Mouse (Mus musculus): ENCODE measurements around the gene Cers5.
"Not testable (repeated sequence)": the region's sequence is repeated elsewhere in the genome, so short reads cannot be mapped to it uniquely, and the experiment has no call there.

The Cers5 gene

GRCm38 (mm10) chr15:99772881-99772924, at the start of gene Cers5:
Gene Cers5 (minus strand): TSS chr15:99772885.
- not testable (repeated sequence) for DNase-seq

- peak; percentile 56 for DNase-seq
Observed at GRCm38 (mm10) chr15:99819621-99820279, 47.1 kb upstream of the Cers5 start.

- no peak for DNase-seq
Observed at GRCm38 (mm10) chr15:99819109-99819440, 46.4 kb upstream of the Cers5 start.

- DNase-seq, result peak; percentile 66
Observed at GRCm38 (mm10) chr15:99818321-99819108, 45.8 kb upstream of the Cers5 start.

GRCm38 (mm10) chr15:99817343-99818235, 44.9 kb upstream of the Cers5 start:
- no peak for DNase-seq

GRCm38 (mm10) chr15:99815999-99816398, 43.3 kb upstream of the Cers5 start:
- DNase-seq, result no peak

GRCm38 (mm10) chr15:99814554-99815260, 42.0 kb upstream of the Cers5 start:
- no peak for DNase-seq

- no peak for DNase-seq
Observed at GRCm38 (mm10) chr15:99813639-99814038, 41.0 kb upstream of the Cers5 start.

GRCm38 (mm10) chr15:99812097-99812496, 39.4 kb upstream of the Cers5 start:
- no peak for DNase-seq

GRCm38 (mm10) chr15:99807776-99808735, 35.4 kb upstream of the Cers5 start:
- no peak for DNase-seq

- no peak for DNase-seq
Observed at GRCm38 (mm10) chr15:99806171-99806570, 33.5 kb upstream of the Cers5 start.

GRCm38 (mm10) chr15:99805673-99806072, 33.0 kb upstream of the Cers5 start:
- DNase-seq, result no peak

GRCm38 (mm10) chr15:99803186-99803644, 30.5 kb upstream of the Cers5 start:
- peak; percentile 46 for DNase-seq

- DNase-seq, result no peak
Observed at GRCm38 (mm10) chr15:99801885-99802572, 29.3 kb upstream of the Cers5 start.

- no peak for DNase-seq
Observed at GRCm38 (mm10) chr15:99799706-99800105, 27.0 kb upstream of the Cers5 start.

- DNase-seq, result no peak
Observed at GRCm38 (mm10) chr15:99797898-99798297, 25.2 kb upstream of the Cers5 start.

- DNase-seq, result no peak
Observed at GRCm38 (mm10) chr15:99796735-99797134, 24.1 kb upstream of the Cers5 start.

- peak; percentile 49 for DNase-seq
Observed at GRCm38 (mm10) chr15:99796066-99796465, 23.4 kb upstream of the Cers5 start.

GRCm38 (mm10) chr15:99792221-99792815, 19.6 kb upstream of the Cers5 start:
- DNase-seq, result peak; percentile 40

- no peak for DNase-seq
Observed at GRCm38 (mm10) chr15:99791003-99791402, 18.3 kb upstream of the Cers5 start.

GRCm38 (mm10) chr15:99790464-99790863, 17.8 kb upstream of the Cers5 start:
- no peak for DNase-seq
